Mouse (Mus musculus): ENCODE results near the gene Tmem202. TPM values are rescaled to one million over a fixed set of nuclear protein-coding genes. Genes with fewer than 3 reads are reported as not detected.

Tmem202 gene
- polyA plus RNA-seq, 1 experiment from 2014 or later, result 0.39 TPM

- no peak overlapping the region for H3K4me3 ChIP-seq (ENCODE audit: low read depth, low read length)
- no peaks in the 10 kb centered on the region for H3K4me1 ChIP-seq (ENCODE audit: control insufficient read depth, insufficient read depth, low read length)
- H3K9ac ChIP-seq (replicated peaks; ENCODE audit: low read depth, low read length), result no peak overlapping the region
- no peak overlapping the region for H3K4me2 ChIP-seq (replicated peaks; ENCODE audit: low read depth, low read length)
- H3K27ac ChIP-seq (ENCODE audit: low read length), result no peak overlapping the region
- ATAC-seq (ENCODE audit: insufficient number of reproducible peaks, insufficient read depth, low FRiP score, low read depth), result no peak
- peaks cover 3% of the 10 kb centered on the region; the same call in 1 of the 2 replicates for H3K36me3 ChIP-seq (ENCODE audit: control insufficient read depth, insufficient read depth, low read length)
- H3K27me3 ChIP-seq (ENCODE audit: control insufficient read depth, insufficient read depth, low read length), result no peaks in the 10 kb centered on the region
- no peaks in the 10 kb centered on the region for H3K9me3 ChIP-seq (ENCODE audit: control insufficient read depth, low read depth, low read length)
- 76% methylated on average over 1 of the region's 1 CpGs for WGBS
These were observed 70.2 kb downstream of the Tmem202 start for GRCm38 (mm10) chr9:59469446-59469845.

Other genes starting within 250 kb of the Tmem202 start
- gene Adpgk, start 248.3 kb downstream of the Tmem202 start, polyA plus RNA-seq (2014; fragmentation: Nextera tagmentation; extraction: Ambion mirVana), result 35.9 and 41.8 TPM in 2 replicates
- gene Bbs4, start 186.3 kb downstream of the Tmem202 start, polyA plus RNA-seq (2014; fragmentation: Nextera tagmentation; extraction: Ambion mirVana), result 13.4 and 15.6 TPM in 2 replicates
- 18.3 and 19.4 TPM in 2 replicates for gene Arih1, start 53.2 kb downstream of the Tmem202 start, polyA plus RNA-seq (2014; fragmentation: Nextera tagmentation; extraction: Ambion mirVana)
- 86.7 and 88.1 TPM in 2 replicates for gene Hexa, start 307 bp downstream of the Tmem202 start, polyA plus RNA-seq (2014; fragmentation: Nextera tagmentation; extraction: Ambion mirVana)
- gene Celf6, start 38.1 kb upstream of the Tmem202 start, polyA plus RNA-seq (2014; fragmentation: Nextera tagmentation; extraction: Ambion mirVana), result 4.0 and 4.6 TPM in 2 replicates
- gene Parp6, start 77.4 kb upstream of the Tmem202 start, polyA plus RNA-seq (2014; fragmentation: Nextera tagmentation; extraction: Ambion mirVana), result 38.9 and 39.5 TPM in 2 replicates
- 1,134 and 1,145 TPM in 2 replicates for gene Pkm, start 116.5 kb upstream of the Tmem202 start, polyA plus RNA-seq (2014; fragmentation: Nextera tagmentation; extraction: Ambion mirVana)
- 1.1 and 1.5 TPM in 2 replicates for gene Gramd2, start 140.3 kb upstream of the Tmem202 start, polyA plus RNA-seq (2014; fragmentation: Nextera tagmentation; extraction: Ambion mirVana)
- gene Senp8, start 210.9 kb upstream of the Tmem202 start, polyA plus RNA-seq (2014; fragmentation: Nextera tagmentation; extraction: Ambion mirVana), result 11.7 and 12.4 TPM in 2 replicates
- 18.9 and 19.8 TPM in 2 replicates for gene Myo9a, start 211.0 kb upstream of the Tmem202 start, polyA plus RNA-seq (2014; fragmentation: Nextera tagmentation; extraction: Ambion mirVana)

Measured in stomach, embryonic 14.5 days (tissue).